Mouse (Mus musculus): ENCODE results near the gene Glcci1. TPM values are rescaled to one million over a fixed set of nuclear protein-coding genes. Genes with fewer than 3 reads are reported as not detected.

The Glcci1 gene
- polyA plus RNA-seq, 1 experiment from 2014 or later = 5.2 TPM

GRCm38 (mm10) chr6:8497234-8497867, 12.0 kb upstream of the Glcci1 start:
- H3K9ac ChIP-seq = no peak overlapping the region
- H3K4me2 ChIP-seq = no peak overlapping the region
- no peak for ATAC-seq (replicated peaks; ENCODE audit: insufficient number of reproducible peaks, insufficient read depth, low FRiP score, low read depth)
- WGBS = 69% methylated on average over 6 of the region's 6 CpGs
- peaks cover 7% of the 10 kb centered on the region; the same call in 1 of the 2 replicates for H3K4me1 ChIP-seq (replicated peaks)
- H3K27me3 ChIP-seq = no peaks in the 10 kb centered on the region
- H3K9me3 ChIP-seq (replicated peaks) = no peaks in the 10 kb centered on the region; the same call in 1 of the 2 replicates
- no peaks in the 10 kb centered on the region for H3K36me3 ChIP-seq
- H3K4me3 ChIP-seq = no peak overlapping the region
- H3K27ac ChIP-seq = no peak overlapping the region

DNA sequence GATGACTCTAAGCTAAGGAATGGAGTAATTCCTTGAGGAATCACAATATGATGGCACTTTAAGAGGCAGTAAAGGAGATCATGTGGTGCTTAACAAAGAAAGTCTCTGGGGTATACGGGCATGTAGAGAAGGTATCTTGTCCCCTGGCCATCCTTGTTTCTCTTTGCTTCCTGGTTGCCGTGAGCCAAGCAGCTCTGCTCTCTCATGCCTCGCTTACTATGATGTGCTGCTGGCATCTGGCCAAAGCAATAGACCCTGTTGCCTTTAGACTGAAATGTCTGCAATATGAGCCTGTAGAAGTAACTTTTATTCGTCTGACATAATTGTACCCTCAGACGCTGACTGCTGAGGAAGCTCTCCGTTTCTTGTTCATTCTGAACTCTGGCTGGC, 11.5 kb upstream of the Glcci1 start:
- H3K4me1 ChIP-seq (replicated peaks) = peaks cover 7% of the 10 kb centered on the region; the same call in 1 of the 2 replicates
- H3K36me3 ChIP-seq = no peaks in the 10 kb centered on the region
- H3K27ac ChIP-seq = no peak overlapping the region
- H3K4me2 ChIP-seq = no peak overlapping the region
- 59% methylated on average over 6 of the region's 6 CpGs for WGBS
- H3K27me3 ChIP-seq = no peaks in the 10 kb centered on the region
- H3K9ac ChIP-seq = no peak overlapping the region
- no peaks in the 10 kb centered on the region; the same call in 1 of the 2 replicates for H3K9me3 ChIP-seq (replicated peaks)
- ATAC-seq (replicated peaks; ENCODE audit: insufficient number of reproducible peaks, insufficient read depth, low FRiP score, low read depth) = no peak
- no peak overlapping the region for H3K4me3 ChIP-seq

DNA sequence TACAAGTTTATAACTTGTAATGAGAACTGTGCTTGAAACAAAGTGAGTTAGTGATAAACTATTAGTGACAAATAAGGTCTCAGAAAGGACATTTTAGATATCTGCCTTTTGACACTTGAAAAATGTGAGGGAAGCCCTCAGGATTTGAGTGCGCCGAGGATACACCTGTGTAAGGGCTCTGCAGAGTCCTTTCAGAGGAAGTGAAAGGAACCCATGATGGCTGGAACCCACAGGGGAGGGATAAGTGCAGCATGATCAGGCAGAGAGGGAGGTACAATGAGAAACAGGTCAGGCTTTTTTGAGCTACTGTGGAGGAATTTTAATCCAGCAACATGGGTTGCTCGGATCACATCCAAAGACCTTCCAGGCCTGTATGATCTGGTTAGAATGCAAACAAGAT, 10.4 kb upstream of the Glcci1 start:
- Histone ChIP-seq H3K9me3 (replicated peaks) (no peaks in the 10 kb centered on the region; the same call in 1 of the 2 replicates), H3K4me2 (no peak overlapping the region), H3K4me1 (replicated peaks) (peaks cover 7% of the 10 kb centered on the region; the same call in 1 of the 2 replicates), H3K27me3 (no peaks in the 10 kb centered on the region), H3K9ac (no peak overlapping the region), H3K36me3 (no peaks in the 10 kb centered on the region), H3K27ac (no peak overlapping the region), H3K4me3 (no peak overlapping the region)
- 85% methylated on average over 3 of the region's 3 CpGs for WGBS
- no peak for ATAC-seq (replicated peaks; ENCODE audit: insufficient number of reproducible peaks, insufficient read depth, low FRiP score, low read depth)

- H3K9me3 ChIP-seq (replicated peaks) = no peaks in the 10 kb centered on the region
- H3K9ac ChIP-seq = no peak overlapping the region
- no peak overlapping the region for H3K4me2 ChIP-seq
- H3K27me3 ChIP-seq = no peaks in the 10 kb centered on the region
- H3K36me3 ChIP-seq = no peaks in the 10 kb centered on the region
- no peak overlapping the region for H3K27ac ChIP-seq
- WGBS = 16% methylated on average over 3 of the region's 3 CpGs
- ATAC-seq (replicated peaks; ENCODE audit: insufficient number of reproducible peaks, insufficient read depth, low FRiP score, low read depth) = no peak
- 0 out of 2 replicates have a peak, but pooled peaks cover 4% of the 10 kb centered on the region for H3K4me1 ChIP-seq (replicated peaks)
- H3K4me3 ChIP-seq = no peak overlapping the region
These were observed 5.4 kb upstream of the Glcci1 start for GRCm38 (mm10) chr6:8503953-8504352.

GRCm38 (mm10) chr6:8504521-8505228, 4.7 kb upstream of the Glcci1 start:
- Histone ChIP-seq H3K27ac (no peak overlapping the region), H3K27me3 (no peaks in the 10 kb centered on the region), H3K4me1 (replicated peaks) (0 out of 2 replicates have a peak, but pooled peaks cover 4% of the 10 kb centered on the region), H3K4me2 (no peak overlapping the region), H3K9me3 (replicated peaks) (no peaks in the 10 kb centered on the region), H3K4me3 (no peak overlapping the region), H3K9ac (no peak overlapping the region), H3K36me3 (no peaks in the 10 kb centered on the region)
- WGBS = 78% methylated on average over 6 of the region's 6 CpGs
- no peak for ATAC-seq (replicated peaks; ENCODE audit: insufficient number of reproducible peaks, insufficient read depth, low FRiP score, low read depth)

DNA sequence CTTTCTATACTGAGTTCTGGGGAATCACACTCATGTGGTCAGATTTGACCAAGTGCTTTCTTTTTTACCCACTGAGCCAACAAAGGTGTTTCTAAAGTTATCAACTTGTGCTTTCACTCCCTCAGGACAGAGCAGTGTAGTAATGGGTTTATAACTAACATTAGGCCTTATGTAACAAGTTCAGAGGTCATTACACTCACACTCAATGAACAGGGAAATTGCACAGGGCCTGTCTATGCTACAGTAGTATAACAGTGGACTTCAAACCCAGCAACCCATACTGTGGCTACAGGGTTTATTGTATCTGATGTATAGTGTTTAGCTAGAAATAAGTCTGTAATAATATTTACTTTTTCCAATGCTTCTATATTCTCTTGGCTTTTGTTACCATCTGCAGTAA, 2.8 kb upstream of the Glcci1 start:
- no peak overlapping the region for H3K9ac ChIP-seq
- no peaks in the 10 kb centered on the region for H3K36me3 ChIP-seq
- no peak for ATAC-seq (replicated peaks; ENCODE audit: insufficient number of reproducible peaks, insufficient read depth, low FRiP score, low read depth)
- no peaks in the 10 kb centered on the region for H3K27me3 ChIP-seq
- no peak overlapping the region for H3K4me2 ChIP-seq
- no peak overlapping the region for H3K4me3 ChIP-seq
- peaks cover 13% of the 10 kb centered on the region for H3K4me1 ChIP-seq (replicated peaks)
- no peak overlapping the region for H3K27ac ChIP-seq
- H3K9me3 ChIP-seq (replicated peaks) = no peaks in the 10 kb centered on the region

GRCm38 (mm10) chr6:8508883-8509536, 390 bp upstream of the Glcci1 start:
- Histone ChIP-seq H3K27me3 (no peaks in the 10 kb centered on the region), H3K4me3 (peak overlapping the region; percentile 72), H3K27ac (peak overlapping the region; percentile 97), H3K9ac (peak overlapping the region; percentile 85), H3K36me3 (no peaks in the 10 kb centered on the region), H3K4me1 (replicated peaks) (peaks cover 22% of the 10 kb centered on the region), H3K9me3 (replicated peaks) (no peaks in the 10 kb centered on the region), H3K4me2 (peak overlapping the region; percentile 80)
- WGBS = under 1% methylated on average over 54 of the region's 56 CpGs
- ATAC-seq (replicated peaks; ENCODE audit: insufficient number of reproducible peaks, insufficient read depth, low FRiP score, low read depth) = peak; percentile 98

DNA sequence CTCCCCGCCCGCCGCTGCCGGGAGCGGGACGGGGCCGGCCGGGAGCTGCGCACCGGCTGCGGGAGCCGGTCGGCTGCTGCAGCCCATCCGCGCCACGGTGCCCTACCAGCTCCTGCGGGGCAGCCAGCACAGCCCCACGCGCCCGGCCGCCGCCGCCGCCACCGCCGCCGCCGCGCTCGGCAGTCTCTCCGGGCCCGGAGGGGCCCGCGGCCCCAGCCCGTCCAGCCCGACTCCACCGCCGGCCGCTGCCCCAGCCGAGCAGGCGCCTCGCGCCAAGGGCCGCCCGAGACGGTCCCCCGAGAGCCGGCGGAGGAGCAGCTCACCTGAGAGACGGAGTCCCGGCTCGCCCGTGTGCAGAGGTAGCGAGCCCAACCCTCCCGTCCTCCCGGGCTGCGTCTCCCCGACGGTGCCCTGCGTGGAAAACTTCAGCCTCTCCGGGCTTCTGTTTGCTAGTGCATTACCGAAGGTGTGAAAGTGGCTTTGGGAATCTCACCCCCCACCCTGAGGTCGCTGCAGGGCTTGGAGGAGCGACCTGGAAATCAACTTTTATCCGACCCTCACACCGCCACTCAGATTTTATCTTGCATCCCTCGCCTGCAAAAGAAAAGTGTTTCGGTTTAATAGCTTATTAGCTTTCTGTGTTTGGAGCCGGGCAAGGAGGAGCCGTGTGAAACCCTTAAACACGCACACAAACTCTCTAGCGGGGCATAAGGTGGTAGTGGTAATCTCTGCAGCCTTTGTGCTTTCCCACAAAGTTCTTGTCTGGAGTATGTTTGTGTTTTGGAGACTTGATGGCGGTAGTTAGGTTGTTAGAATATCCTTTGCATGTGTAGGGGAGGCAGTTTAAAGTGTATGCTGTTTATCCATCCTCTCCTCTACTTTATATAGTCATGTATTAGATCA, 812 bp downstream of the Glcci1 start:
- H3K27ac ChIP-seq = peak overlapping the region; percentile 97
- WGBS = under 1% methylated on average over 66 of the region's 73 CpGs
- peak overlapping the region; percentile 85 for H3K9ac ChIP-seq
- H3K4me3 ChIP-seq = peak overlapping the region; percentile 72
- peaks cover 22% of the 10 kb centered on the region for H3K4me1 ChIP-seq (replicated peaks)
- no peaks in the 10 kb centered on the region for H3K36me3 ChIP-seq
- no peak; the same call in 1 of the 2 replicates for ATAC-seq (replicated peaks; ENCODE audit: insufficient number of reproducible peaks, insufficient read depth, low FRiP score, low read depth)
- H3K4me2 ChIP-seq = peak overlapping the region; percentile 80
- no peaks in the 10 kb centered on the region for H3K9me3 ChIP-seq (replicated peaks)
- no peaks in the 10 kb centered on the region for H3K27me3 ChIP-seq

DNA sequence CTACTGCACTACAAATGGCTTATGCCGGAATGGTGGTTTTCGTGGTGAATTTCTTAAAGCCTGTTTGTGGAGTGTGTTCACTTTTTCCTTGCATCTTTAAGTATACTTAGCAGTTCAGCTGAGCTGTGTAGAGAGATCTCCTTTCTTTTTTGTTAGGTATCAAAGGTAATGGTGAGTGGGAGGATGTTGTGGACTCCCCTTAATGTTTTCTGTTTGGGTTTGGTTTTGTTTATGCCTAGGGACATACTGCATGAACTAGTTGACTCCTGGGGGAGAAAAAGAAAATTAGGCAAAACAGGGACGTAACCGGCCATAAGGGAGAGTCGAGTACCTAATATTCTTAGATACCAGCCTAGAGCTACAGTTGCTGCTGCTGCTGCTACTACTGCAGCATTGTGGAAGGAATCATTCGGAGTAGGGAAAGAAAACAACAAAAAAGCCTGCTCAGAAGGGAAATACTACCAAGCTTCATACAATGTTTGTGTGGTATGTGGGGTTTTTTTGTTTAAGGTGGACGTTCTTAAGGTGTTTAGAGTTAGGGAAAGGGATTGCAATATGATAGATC, 1.5 kb downstream of the Glcci1 start:
- Histone ChIP-seq H3K4me3 (peak overlapping the region; percentile 72), H3K9me3 (replicated peaks) (no peaks in the 10 kb centered on the region), H3K36me3 (no peaks in the 10 kb centered on the region), H3K27ac (no peak overlapping the region), H3K27me3 (no peaks in the 10 kb centered on the region), H3K4me1 (replicated peaks) (peaks cover 22% of the 10 kb centered on the region), H3K4me2 (peak overlapping the region; percentile 80), H3K9ac (peak overlapping the region; percentile 85)
- WGBS = 10% methylated on average over 7 of the region's 7 CpGs
- ATAC-seq (replicated peaks; ENCODE audit: insufficient number of reproducible peaks, insufficient read depth, low FRiP score, low read depth) = no peak

GRCm38 (mm10) chr6:8511447-8511846, 2.0 kb downstream of the Glcci1 start:
- WGBS = 21% methylated on average over 3 of the region's 3 CpGs
- no peak for ATAC-seq (replicated peaks; ENCODE audit: insufficient number of reproducible peaks, insufficient read depth, low FRiP score, low read depth)
- Histone ChIP-seq H3K4me3 (peak overlapping the region; percentile 72), H3K9ac (peak overlapping the region; percentile 85), H3K27ac (no peak overlapping the region), H3K4me1 (replicated peaks) (peaks cover 22% of the 10 kb centered on the region), H3K9me3 (replicated peaks) (no peaks in the 10 kb centered on the region), H3K36me3 (no peaks in the 10 kb centered on the region), H3K27me3 (no peaks in the 10 kb centered on the region), H3K4me2 (peak overlapping the region; percentile 80)
